Mouse (Mus musculus) testis, postnatal 14 days (tissue): ENCODE data around the gene Kynu.

Experiments
- DNase-seq: peaks from one replicate; pipeline ENCODE4 v3.0.0; 2021; ENCODE audit warnings: low spot score

Gene Kynu

GRCm38 (mm10) chr2:43646962-43647361 is 91.8 kb downstream of the Kynu start:
- DNase-seq: no peak

- DNase-seq: no peak
These were observed 114.5 kb downstream of the Kynu start for GRCm38 (mm10) chr2:43669588-43669987.

- peak; percentile 45 for DNase-seq
These were observed 118.5 kb downstream of the Kynu start for GRCm38 (mm10) chr2:43673619-43674018.

GRCm38 (mm10) chr2:43674098-43674497 is 119.0 kb downstream of the Kynu start:
- no peak for DNase-seq

GRCm38 (mm10) chr2:43675277-43675676 is 120.1 kb downstream of the Kynu start:
- no peak for DNase-seq

- no peak for DNase-seq
These were observed 135.3 kb downstream of the Kynu start for GRCm38 (mm10) chr2:43690402-43690801.

- DNase-seq: no peak
These were observed 136.2 kb downstream of the Kynu start for GRCm38 (mm10) chr2:43691290-43691689.

GRCm38 (mm10) chr2:43695635-43696034 is 140.5 kb downstream of the Kynu start:
- DNase-seq: no peak

- DNase-seq: no peak
These were observed 157.5 kb downstream of the Kynu start for GRCm38 (mm10) chr2:43712611-43713138.

- DNase-seq: peak; percentile 35
These were observed 167.4 kb downstream of the Kynu start for GRCm38 (mm10) chr2:43722446-43723103.

- DNase-seq: no peak
These were observed 168.0 kb downstream of the Kynu start for GRCm38 (mm10) chr2:43723104-43723541.

GRCm38 (mm10) chr2:43727181-43727580 is 172.1 kb downstream of the Kynu start:
- no peak for DNase-seq

- no peak for DNase-seq
These were observed 172.6 kb downstream of the Kynu start for GRCm38 (mm10) chr2:43727693-43728092.

GRCm38 (mm10) chr2:43728831-43729230 is 173.7 kb downstream of the Kynu start:
- no peak for DNase-seq
